Mouse (Mus musculus): ENCODE data around the gene Hoxa9. TPM values are rescaled to one million over a fixed set of nuclear protein-coding genes. Genes with fewer than 3 reads are reported as not detected.

Hoxa9 gene
- total and polyA plus RNA-seq, 3 experiments = 0.04 TPM; not detected in 2

- no peaks in the 10 kb centered on the region for H3K4me1 ChIP-seq (ENCODE audit: control insufficient read depth, insufficient read depth, low read length)
- DNase-seq = no peak
- H3K27me3 ChIP-seq (ENCODE audit: control insufficient read depth, insufficient read depth, low read length) = peaks cover 38% of the 10 kb centered on the region
- H3K4me3 ChIP-seq = no peak overlapping the region
- H3K79me2 ChIP-seq (replicated peaks; ENCODE audit: control insufficient read depth, insufficient read depth, low read length) = no peaks in the 10 kb centered on the region
- no peaks in the 10 kb centered on the region for H3K36me3 ChIP-seq (ENCODE audit: control insufficient read depth, insufficient read depth, low read length)
- WGBS = 18% methylated on average over 3 of the region's 3 CpGs
- intact Hi-C loops (cut with DNase I) = loop anchor here (5.0 kb wide), 1 partner anchor 45 kb away; the partner anchor contains the start of gene Evx1
- no peak overlapping the region for H3K9ac ChIP-seq (ENCODE audit: low read depth, low read length)
- no peak overlapping the region for H3K27ac ChIP-seq
- TF ChIP-seq EP300 (IDR thresholded peaks at IDR 0.05; ENCODE audit: insufficient read depth, low read depth, low read length) (no peak), POLR2A (IDR thresholded peaks at IDR 0.05; ENCODE audit: insufficient read depth, low read depth, low read length) (no peak), CTCF (IDR thresholded peaks at IDR 0.05) (no peak)
These were observed 36.8 kb upstream of the Hoxa9 start for GRCm38 (mm10) chr6:52267691-52268090.

- Histone ChIP-seq H3K4me1 (ENCODE audit: control insufficient read depth, insufficient read depth, low read length) (no peaks in the 10 kb centered on the region; the same call in 1 of the 2 replicates), H3K27me3 (ENCODE audit: control insufficient read depth, insufficient read depth, low read length) (peaks cover 41% of the 10 kb centered on the region), H3K79me2 (replicated peaks; ENCODE audit: control insufficient read depth, insufficient read depth, low read length) (no peaks in the 10 kb centered on the region), H3K4me3 (no peak overlapping the region), H3K9ac (ENCODE audit: low read depth, low read length) (no peak overlapping the region), H3K36me3 (ENCODE audit: control insufficient read depth, insufficient read depth, low read length) (no peaks in the 10 kb centered on the region), H3K27ac (no peak overlapping the region)
- intact Hi-C loops (cut with DNase I) = loop anchor here (5.0 kb wide), 1 partner anchor 45 kb away; the partner anchor contains the start of gene Evx1
- TF ChIP-seq POLR2A (IDR thresholded peaks at IDR 0.05; ENCODE audit: insufficient read depth, low read depth, low read length) (no peak), CTCF (IDR thresholded peaks at IDR 0.05) (no peak), EP300 (IDR thresholded peaks at IDR 0.05; ENCODE audit: insufficient read depth, low read depth, low read length) (no peak)
- DNase-seq = no peak
- 29% methylated on average over 5 of the region's 5 CpGs for WGBS
These were observed 36.3 kb upstream of the Hoxa9 start for GRCm38 (mm10) chr6:52267221-52267620.

GRCm38 (mm10) chr6:52266666-52266985 lies 35.7 kb upstream of the Hoxa9 start:
- DNase-seq = no peak
- WGBS = 9% methylated on average over 9 of the region's 9 CpGs
- Histone ChIP-seq H3K9ac (ENCODE audit: low read depth, low read length) (no peak overlapping the region), H3K27me3 (ENCODE audit: control insufficient read depth, insufficient read depth, low read length) (peaks cover 43% of the 10 kb centered on the region), H3K4me3 (no peak overlapping the region), H3K4me1 (ENCODE audit: control insufficient read depth, insufficient read depth, low read length) (no peaks in the 10 kb centered on the region; the same call in 1 of the 2 replicates), H3K79me2 (replicated peaks; ENCODE audit: control insufficient read depth, insufficient read depth, low read length) (no peaks in the 10 kb centered on the region), H3K36me3 (ENCODE audit: control insufficient read depth, insufficient read depth, low read length) (no peaks in the 10 kb centered on the region), H3K27ac (no peak overlapping the region)
- intact Hi-C loops (cut with DNase I) = loop anchor here (5.0 kb wide), 1 partner anchor 46 kb away; the partner anchor contains the start of gene Evx1
- TF ChIP-seq POLR2A (IDR thresholded peaks at IDR 0.05; ENCODE audit: insufficient read depth, low read depth, low read length) (no peak), EP300 (IDR thresholded peaks at IDR 0.05; ENCODE audit: insufficient read depth, low read depth, low read length) (no peak), CTCF (IDR thresholded peaks at IDR 0.05) (no peak)

- Histone ChIP-seq H3K4me3 (no peak overlapping the region), H3K36me3 (ENCODE audit: control insufficient read depth, insufficient read depth, low read length) (no peaks in the 10 kb centered on the region), H3K4me1 (ENCODE audit: control insufficient read depth, insufficient read depth, low read length) (no peaks in the 10 kb centered on the region; the same call in 1 of the 2 replicates), H3K9ac (ENCODE audit: low read depth, low read length) (no peak overlapping the region), H3K27me3 (ENCODE audit: control insufficient read depth, insufficient read depth, low read length) (peaks cover 45% of the 10 kb centered on the region), H3K79me2 (replicated peaks; ENCODE audit: control insufficient read depth, insufficient read depth, low read length) (no peaks in the 10 kb centered on the region), H3K27ac (no peak overlapping the region)
- 4% methylated on average over 19 of the region's 19 CpGs for WGBS
- TF ChIP-seq POLR2A (IDR thresholded peaks at IDR 0.05; ENCODE audit: insufficient read depth, low read depth, low read length) (no peak), CTCF (IDR thresholded peaks at IDR 0.05) (no peak), EP300 (IDR thresholded peaks at IDR 0.05; ENCODE audit: insufficient read depth, low read depth, low read length) (no peak)
- no peak for DNase-seq
- intact Hi-C loops (cut with DNase I) = loop anchor here (5.0 kb wide), 1 partner anchor 46 kb away; the partner anchor contains the start of gene Evx1
These were observed 35.2 kb upstream of the Hoxa9 start for GRCm38 (mm10) chr6:52265913-52266665.

DNA sequence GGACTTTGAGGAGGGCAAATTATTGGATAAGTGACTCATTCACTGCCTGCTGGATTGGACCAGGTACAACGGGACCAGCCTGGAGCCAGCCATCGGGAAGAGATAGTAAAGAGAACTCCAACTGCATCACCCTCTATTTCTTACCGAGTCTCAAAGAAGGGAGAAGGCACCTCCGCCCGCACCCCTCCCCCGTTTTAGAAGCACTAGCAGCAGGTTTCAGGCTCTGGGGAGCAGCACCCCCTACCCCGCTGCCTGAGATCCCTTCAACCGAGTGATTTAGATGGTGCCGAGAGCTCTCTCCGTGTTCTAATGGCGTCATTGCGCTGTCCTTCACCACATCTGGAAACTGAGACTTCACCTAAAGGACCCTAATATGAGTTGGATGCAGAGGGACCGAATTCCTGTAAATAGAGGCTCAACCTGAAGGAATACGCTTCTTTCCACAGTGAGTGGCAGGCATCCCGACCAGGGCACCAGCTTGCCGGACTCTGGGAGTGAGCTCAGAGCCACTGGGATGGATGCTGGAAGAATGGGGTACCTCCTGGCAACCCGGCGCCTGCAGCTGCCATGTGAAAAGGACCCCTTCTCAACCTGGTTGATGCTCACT lies 34.5 kb upstream of the Hoxa9 start:
- no peak overlapping the region for H3K9ac ChIP-seq (ENCODE audit: low read depth, low read length)

More for the DNA sequence above, 34.5 kb upstream of the Hoxa9 start:
- TF ChIP-seq CTCF (IDR thresholded peaks at IDR 0.05) (no peak), POLR2A (IDR thresholded peaks at IDR 0.05; ENCODE audit: insufficient read depth, low read depth, low read length) (no peak), EP300 (IDR thresholded peaks at IDR 0.05; ENCODE audit: insufficient read depth, low read depth, low read length) (no peak)
- H3K79me2 ChIP-seq (replicated peaks; ENCODE audit: control insufficient read depth, insufficient read depth, low read length) = no peaks in the 10 kb centered on the region
- H3K4me1 ChIP-seq (ENCODE audit: control insufficient read depth, insufficient read depth, low read length) = no peaks in the 10 kb centered on the region; the same call in 1 of the 2 replicates
- no peak for DNase-seq
- H3K36me3 ChIP-seq (ENCODE audit: control insufficient read depth, insufficient read depth, low read length) = no peaks in the 10 kb centered on the region
- no peak overlapping the region for H3K4me3 ChIP-seq
- H3K27ac ChIP-seq = no peak overlapping the region
- intact Hi-C loops (cut with DNase I) = loop anchor here (5.0 kb wide), 1 partner anchor 47 kb away; the partner anchor contains the start of gene Evx1
- peaks cover 49% of the 10 kb centered on the region for H3K27me3 ChIP-seq (ENCODE audit: control insufficient read depth, insufficient read depth, low read length)
- 3% methylated on average over 18 of the region's 18 CpGs for WGBS

Data from heart, adult 2 months (tissue).